Mouse (Mus musculus) liver, embryonic 11.5 days (tissue): ENCODE results near the gene Zwilch. TPM values are rescaled to one million over a fixed set of nuclear protein-coding genes. Genes with fewer than 3 reads are reported as not detected.

Experiments
- polyA plus RNA-seq: library from polyadenylated mRNA; unstranded; fragments of >200 nt; fragmentation: Nextera tagmentation; extraction: Ambion mirVana; gene quantifications from 2 replicates; pipeline ENCODE4 v1.2.1, GENCODE M21; 2014

The Zwilch gene
- polyA plus RNA-seq, 1 experiment from 2014 or later: 47.1 TPM

Other genes with a start within 250 kb of the Zwilch start
- gene Smad6, start 151.0 kb downstream of the Zwilch start, polyA plus RNA-seq: 10.1 and 11.1 TPM in 2 replicates
- not detected in 2 replicates for gene Lctl, start 56.0 kb downstream of the Zwilch start, polyA plus RNA-seq
- gene Rpl4, start 271 bp upstream of the Zwilch start, polyA plus RNA-seq: 1,747 and 1,789 TPM in 2 replicates
- 24.3 and 25.1 TPM in 2 replicates for gene Snapc5, start 6.2 kb upstream of the Zwilch start, polyA plus RNA-seq
- 2.5 and 5.4 TPM in 2 replicates for gene Uchl4, start 62.1 kb upstream of the Zwilch start, polyA plus RNA-seq
- gene Map2k1, start 80.5 kb upstream of the Zwilch start, polyA plus RNA-seq: 68.1 and 74.5 TPM in 2 replicates
- 361 and 387 TPM in 2 replicates for gene Tipin, start 108.5 kb upstream of the Zwilch start, polyA plus RNA-seq
- gene Dis3l, start 168.2 kb upstream of the Zwilch start, polyA plus RNA-seq: 18.2 and 21.3 TPM in 2 replicates
- gene Megf11, start 212.5 kb upstream of the Zwilch start, polyA plus RNA-seq: 0.53 and 0.66 TPM in 2 replicates